Mouse (Mus musculus): ENCODE results near the gene Ccl12. TPM values are rescaled to one million over a fixed set of nuclear protein-coding genes. Genes with fewer than 3 reads are reported as not detected.

Gene Ccl12
- polyA plus RNA-seq, 1 experiment = 2.7 TPM

GRCm38 (mm10) chr11:82132977-82133376 lies 31.3 kb downstream of the Ccl12 start:
- no peak for DNase-seq (ENCODE audit: extremely low spot score in 1 of 2, low spot score in 1 of 2)

GRCm38 (mm10) chr11:82136196-82136595 lies 34.6 kb downstream of the Ccl12 start:
- DNase-seq (ENCODE audit: extremely low spot score in 1 of 2, low spot score in 1 of 2) = no peak

GRCm38 (mm10) chr11:82139492-82140094 lies 37.9 kb downstream of the Ccl12 start:
- no peak for DNase-seq (ENCODE audit: extremely low spot score in 1 of 2, low spot score in 1 of 2)

Other genes with a start within 250 kb of the Ccl12 start
- gene 5530401A14Rik, start 241.2 kb upstream of the Ccl12 start, polyA plus RNA-seq (2012; rRNA removed) = 0.17 and 0.24 TPM in 2 replicates
- gene Asic2, start 133.4 kb upstream of the Ccl12 start, polyA plus RNA-seq (2012; rRNA removed) = 54.8 and 57.8 TPM in 2 replicates
- gene Ccl2, start 66.3 kb upstream of the Ccl12 start, polyA plus RNA-seq (2012; rRNA removed) = 0.30 and 0.36 TPM in 2 replicates
- gene Gm17268, start 63.3 kb upstream of the Ccl12 start, polyA plus RNA-seq (2012; rRNA removed) = not detected in 2 replicates
- gene Ccl7, start 56.1 kb upstream of the Ccl12 start, polyA plus RNA-seq (2012; rRNA removed) = 0.19 and 0.44 TPM in 2 replicates
- gene Ccl11, start 44.0 kb upstream of the Ccl12 start, polyA plus RNA-seq (2012; rRNA removed) = 0.08 and 0.15 TPM in 2 replicates
- 0.24 and 0.36 TPM in 2 replicates for gene Ccl8, start 13.3 kb downstream of the Ccl12 start, polyA plus RNA-seq (2012; rRNA removed)
- gene Ccl1, start 203.8 kb downstream of the Ccl12 start, polyA plus RNA-seq (2012; rRNA removed) = not detected in 2 replicates